Mouse (Mus musculus) ES-CJ7 (cell line): ENCODE results near the gene Slc39a10.
"Not testable (repeated sequence)": the region's sequence is repeated elsewhere in the genome, so short reads cannot be mapped to it uniquely, and the experiment has no call there.

Experiments
- DNase-seq: peaks from one replicate; pipeline ENCODE4 v3.0.0; 2011; ENCODE audit warnings: low read depth, low spot score

Slc39a10 gene

DNA sequence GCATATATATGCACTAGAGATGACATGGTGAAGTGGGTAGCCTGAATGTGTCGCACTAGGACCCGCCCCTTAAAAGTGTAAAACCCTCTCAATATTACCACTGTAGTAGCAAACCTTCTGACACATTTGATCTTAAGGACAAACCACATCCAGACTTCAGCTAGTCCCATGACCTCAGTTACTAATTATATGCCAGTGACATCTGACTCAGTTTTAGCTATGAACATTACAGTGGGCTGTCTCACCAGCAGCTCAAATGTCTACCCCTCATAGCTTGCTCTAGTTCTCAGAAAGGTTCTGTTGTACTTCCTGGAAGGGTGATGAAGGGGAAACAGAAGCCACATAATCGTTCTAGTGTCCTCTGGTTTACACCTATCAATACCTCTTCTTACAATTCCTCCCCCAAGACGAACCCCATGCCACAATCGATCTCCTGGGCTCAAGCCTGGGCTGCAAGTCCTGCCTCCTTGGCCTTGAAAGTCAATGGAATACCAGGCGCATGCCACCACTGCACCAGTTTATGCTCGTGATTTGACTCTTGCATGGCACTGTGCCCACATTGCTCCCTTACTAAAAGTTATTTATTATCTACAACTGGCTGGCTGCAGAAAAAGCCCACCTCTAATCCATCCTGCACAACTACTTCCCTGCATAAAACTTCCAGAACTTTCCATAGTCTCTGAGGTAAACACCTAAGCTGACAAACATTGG is 28.3 kb downstream of the Slc39a10 start:
- DNase-seq: no peak

DNA sequence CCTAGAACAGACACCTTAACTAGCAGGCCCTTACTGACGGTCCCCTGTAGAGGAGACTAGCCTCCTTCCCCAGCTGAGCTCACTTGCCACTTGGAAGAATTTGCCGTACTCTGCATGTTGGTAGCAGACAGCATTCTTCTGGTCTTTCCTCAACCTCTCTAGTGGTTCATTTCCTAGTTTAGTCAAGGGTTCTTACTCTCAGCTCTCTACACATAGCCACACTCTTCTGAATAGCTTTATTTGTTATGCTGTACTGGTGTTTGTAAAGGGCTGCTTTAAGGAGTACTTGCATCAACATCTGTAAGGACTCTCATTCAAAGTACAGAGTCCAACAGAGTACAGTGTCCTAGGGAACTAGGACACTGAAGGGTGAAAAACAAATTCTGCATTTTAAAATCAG is 29.2 kb downstream of the Slc39a10 start:
- peak; percentile 38 for DNase-seq

DNA sequence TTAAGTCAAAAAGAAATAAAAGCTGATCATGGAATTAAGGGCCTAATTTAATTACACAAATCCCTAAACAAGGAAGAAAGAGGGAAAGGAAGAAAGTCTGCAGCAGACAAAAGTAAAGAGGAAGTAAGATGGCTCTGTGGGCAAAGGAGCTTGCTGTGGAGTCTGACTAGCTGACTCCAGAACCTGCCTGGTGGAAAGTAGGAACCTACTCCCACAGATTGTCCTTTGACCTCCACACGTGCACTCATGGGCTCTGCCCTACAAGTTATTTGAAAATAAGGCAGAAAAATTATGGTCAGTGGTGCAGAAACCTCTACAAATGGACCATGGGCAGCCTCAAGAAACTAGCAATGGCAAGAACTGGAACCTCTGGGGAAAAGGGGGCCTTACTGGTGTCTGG is 32.6 kb downstream of the Slc39a10 start:
- no peak for DNase-seq

DNA sequence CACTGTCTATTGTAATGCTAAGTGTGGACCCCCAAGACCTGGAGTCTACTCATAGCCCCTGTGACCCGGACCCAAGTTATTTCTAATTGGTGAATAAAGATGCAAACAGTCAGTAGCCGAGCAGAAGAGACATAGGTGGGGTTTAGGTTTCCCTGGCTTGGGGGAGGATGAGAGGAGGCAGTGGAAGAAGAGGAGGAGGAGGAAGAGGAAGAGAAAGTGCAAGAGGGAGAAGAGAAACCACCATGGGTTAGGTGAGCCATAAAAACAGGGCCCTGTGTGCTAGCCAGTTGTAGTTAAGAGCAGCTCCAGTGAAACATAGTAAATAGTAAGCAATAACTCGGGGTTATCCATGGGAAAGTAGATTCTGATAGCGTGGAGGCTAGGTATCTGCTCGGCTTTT is 34.1 kb downstream of the Slc39a10 start:
- DNase-seq: no peak

DNA sequence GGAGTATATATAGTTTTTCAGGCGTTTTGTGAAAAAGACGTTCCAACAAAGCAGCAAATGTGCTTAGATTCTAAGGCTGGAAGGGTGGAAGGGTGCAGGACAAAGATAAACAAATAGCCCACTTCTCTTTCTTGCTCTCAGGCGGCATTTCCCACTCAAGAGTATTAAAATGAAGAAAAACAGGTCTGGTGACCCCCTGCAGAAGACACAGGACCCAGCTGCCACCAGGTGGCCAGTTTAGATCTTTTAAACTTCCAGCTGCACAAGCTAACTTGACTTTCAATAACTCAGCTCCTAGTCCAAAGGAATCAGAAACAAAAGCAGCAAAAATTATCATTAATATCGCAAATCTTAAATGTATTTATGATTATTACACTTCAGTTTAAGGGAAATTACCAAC is 36.2 kb downstream of the Slc39a10 start:
- no peak for DNase-seq

DNA sequence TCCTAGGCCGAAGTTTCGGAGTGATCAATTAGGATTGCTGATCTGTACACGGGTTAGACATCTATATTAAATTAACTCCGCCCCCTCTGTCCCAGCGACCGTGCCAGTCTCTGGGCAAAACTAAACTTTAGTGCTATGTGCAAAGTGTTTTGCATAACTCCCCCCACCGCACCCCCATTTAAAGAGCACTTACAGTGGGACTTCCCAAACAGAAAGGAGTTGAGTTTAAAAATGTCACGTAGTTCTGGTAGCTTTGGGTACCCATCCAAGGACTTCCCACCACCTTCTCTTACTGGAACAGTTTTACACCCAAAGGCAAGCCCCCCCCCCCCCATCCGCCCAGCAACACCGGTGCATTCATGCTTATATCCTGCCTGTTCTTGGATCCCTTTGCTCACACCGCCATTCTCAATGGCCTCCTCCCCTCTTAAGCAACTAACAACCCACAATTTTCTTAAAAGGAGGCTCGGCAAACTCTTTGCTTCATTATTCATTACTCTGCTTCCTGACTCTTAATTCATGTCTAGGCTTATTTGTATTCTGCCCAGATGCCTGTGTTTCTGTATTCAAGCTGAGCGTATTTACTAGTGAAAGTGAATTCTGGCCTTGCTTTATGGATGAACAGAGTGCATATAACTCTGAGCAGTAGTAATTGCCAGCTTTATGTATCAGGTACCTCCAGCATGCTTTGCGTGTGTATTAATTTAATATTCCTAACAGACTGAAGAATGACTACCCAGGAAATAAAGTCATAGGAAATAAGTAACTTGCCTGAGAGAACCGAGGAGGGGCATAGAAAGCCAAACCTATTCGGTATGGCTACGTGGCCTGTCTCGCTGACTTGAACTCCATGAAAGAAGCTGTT is 38.4 kb downstream of the Slc39a10 start:
- no peak for DNase-seq

DNA sequence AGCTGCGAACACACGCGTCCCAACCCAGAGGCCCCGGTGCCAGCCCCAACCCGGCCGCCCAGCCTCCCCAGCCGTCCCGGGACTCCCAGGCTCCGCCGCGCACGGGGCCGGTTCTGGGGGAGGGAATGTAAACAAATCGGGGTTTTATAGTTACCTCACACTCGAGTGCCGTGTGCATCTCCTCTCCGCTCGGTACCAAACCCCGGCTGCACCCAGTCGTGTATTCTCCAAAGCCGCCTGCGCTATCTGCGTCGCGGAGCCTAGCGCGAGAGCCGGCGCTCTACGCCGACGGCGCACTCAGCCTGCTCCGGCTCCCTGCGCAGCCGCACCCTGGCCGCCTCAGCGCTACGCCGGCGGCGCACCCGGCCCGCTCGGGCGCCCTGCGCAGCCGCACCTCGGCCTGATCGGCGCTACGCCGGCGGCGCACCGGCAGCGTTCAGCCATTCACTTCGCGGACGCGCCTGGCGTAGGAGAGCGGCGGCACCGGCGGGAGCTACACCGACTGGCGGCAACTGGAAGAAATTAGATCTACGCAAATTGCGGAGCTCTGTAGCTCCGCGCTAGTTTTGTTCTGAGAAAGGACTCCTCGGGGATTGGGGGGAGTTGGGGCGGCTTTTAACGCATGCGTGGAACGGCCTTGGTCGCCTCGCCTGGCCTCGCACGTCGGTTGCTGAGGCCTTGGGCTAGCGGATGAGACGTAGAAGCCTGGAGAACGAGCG is 39.2 kb downstream of the Slc39a10 start:
- DNase-seq: peak; percentile 95

DNA sequence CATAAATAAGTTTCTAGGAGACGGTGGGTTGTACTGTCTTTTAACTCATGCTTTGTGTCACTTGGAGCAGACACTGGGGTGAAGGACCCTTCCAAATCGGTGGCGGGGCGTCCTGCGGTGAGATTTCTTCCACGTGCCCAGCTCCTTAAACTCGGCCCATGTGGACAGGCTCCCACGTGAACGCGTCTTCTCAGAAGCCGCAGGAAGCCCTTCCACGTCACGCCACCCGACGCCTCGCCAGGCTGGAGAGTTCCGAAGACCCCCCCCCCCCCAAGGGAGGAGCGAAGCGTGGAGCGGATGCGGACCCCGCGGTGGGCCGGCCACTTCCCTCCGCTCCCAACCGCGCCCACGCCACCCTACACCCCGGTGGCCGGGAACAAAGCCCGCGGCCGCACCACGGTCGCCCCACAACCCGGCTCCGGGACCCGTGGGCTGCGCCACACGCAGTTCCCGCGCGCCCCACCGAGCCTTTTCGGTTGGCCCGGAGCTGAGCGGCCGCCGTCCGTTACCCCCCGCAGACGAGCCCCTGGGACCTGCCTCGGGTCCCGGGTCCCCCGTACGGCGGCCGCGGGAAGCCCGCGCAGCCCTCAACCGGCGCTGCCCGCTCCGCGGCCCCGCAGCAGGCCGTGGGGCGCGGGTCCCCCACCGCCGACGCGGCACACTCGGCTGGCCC is 39.9 kb downstream of the Slc39a10 start:
- peak; percentile 88 for DNase-seq

DNA sequence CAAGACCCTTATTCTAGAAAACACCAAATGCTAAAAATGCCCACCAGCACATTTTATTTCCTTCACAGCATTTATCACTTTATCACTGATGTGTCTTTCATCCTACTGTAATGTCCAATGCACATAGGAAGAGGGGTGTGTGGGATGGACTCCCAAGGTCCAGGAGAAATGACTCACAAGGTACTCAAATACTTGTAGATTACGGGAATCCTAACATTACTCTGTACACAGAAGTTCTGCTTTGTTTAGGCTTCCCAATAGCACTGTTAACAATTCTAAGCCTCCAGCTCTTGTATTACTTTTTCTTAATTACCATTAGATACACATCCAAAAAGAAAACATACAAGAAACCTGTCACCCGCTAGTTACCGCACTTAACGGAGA is 40.4 kb downstream of the Slc39a10 start:
- no peak for DNase-seq

DNA sequence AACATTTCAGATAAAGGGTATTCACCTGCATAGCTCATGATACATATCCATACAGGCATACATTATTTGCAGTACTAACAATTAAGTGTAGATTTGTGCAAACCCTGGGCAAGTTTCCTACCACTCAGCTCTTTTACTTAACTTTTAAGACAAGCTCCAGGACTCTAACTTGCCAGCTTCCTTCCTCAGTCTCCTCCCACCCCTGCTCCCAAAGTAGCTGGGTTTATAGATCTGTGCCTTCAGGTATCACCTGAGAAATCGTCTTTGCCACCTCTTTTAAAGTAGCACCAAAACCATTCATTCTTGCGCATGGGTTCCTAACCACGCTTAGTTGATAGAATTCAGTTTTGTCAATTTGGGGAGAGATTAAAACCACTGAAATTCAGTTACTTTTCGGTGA is 41.1 kb downstream of the Slc39a10 start:
- no peak for DNase-seq

DNA sequence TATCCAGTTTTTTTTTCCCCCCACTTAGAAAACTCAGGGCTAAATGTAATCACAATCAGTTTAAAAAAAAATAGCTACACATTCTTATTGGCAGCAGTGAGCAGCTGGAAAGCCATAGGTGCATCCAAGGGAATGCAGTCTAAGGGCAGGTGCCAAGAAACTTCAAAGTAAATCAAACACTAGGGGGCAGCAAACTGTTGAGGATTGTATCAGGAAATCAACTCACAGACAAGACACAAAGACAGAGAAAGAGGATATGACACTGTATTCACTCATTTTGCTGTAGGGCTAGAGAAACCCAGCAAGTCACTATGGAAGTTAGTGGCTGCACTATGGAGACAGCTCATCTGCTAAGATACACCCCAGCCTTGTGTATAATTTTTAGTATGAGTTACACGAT is 42.9 kb downstream of the Slc39a10 start:
- peak; percentile 92 for DNase-seq

DNA sequence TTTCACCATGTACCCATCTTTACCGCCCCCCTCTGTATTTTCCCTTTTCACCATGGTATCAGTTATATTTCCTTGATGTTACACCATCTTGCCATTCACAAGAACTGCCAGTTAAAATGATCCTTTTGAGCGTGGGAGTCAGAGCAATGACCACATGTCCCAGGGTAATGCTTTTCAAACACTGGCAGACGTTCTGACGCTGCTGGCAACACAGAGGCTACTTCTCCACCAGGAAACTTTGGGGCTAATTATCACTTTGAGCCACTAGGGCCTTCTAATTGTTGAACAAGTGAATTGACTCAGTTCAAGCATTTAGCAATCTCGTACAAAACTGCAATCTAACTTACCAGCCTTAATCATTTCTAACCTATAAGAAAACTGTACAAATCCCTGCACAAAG is 47.4 kb downstream of the Slc39a10 start:
- DNase-seq: no peak

DNA sequence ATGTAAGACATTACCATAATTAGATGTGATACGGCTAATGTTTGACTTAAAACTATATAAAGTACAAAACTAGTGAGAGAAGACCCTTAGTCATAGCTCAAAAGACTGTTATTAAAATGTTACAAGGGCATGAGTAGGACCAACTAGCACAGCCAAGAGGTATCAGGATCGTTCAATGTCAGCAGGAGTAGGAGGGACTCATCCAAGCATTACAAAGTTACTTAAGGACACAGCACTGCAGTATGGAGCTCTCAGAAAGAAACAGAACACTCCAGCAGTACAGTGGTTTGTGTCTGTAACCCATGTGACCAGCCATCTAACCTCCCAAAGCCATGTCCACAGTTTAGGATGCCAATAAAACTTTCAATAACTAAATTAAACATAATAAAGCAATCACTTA is 48.4 kb downstream of the Slc39a10 start:
- no peak for DNase-seq

DNA sequence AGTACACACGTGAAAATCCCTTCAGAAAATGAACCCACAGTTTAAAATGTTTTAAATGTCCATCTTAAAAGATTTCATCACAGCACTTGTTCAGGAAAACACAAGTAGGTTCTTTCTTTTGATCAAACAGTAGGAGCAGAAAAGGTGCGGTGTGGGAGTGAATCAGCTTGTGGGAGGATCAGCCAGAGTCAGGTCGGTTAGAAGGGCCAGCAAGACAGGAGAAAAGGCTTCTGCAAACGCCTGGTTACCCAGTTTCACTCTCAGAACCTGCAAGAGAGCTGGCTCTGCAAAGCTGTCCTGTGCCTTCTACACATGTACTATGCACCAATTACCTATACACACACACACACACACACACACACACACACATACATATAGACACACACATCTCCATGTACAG is 49.2 kb downstream of the Slc39a10 start:
- DNase-seq: no peak

DNA sequence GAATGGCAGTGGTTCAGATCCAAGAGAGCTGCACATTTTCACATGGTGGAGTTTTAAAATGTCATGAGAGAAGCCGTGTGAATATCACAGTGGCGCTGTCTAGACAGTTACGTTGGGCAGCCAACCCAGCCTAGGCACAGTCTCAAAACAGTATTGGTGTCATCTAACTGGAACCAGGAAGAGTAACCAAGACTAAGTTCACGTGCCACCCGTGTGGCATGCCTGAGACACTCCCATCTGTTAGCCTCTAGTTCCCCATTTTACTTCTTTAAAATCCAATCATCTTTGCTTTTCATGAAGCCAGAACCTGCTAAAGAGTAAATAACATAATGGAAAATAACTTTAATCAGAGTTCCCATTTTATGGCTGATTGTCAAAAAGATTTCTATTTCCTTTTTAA is 60.7 kb downstream of the Slc39a10 start:
- no peak for DNase-seq

DNA sequence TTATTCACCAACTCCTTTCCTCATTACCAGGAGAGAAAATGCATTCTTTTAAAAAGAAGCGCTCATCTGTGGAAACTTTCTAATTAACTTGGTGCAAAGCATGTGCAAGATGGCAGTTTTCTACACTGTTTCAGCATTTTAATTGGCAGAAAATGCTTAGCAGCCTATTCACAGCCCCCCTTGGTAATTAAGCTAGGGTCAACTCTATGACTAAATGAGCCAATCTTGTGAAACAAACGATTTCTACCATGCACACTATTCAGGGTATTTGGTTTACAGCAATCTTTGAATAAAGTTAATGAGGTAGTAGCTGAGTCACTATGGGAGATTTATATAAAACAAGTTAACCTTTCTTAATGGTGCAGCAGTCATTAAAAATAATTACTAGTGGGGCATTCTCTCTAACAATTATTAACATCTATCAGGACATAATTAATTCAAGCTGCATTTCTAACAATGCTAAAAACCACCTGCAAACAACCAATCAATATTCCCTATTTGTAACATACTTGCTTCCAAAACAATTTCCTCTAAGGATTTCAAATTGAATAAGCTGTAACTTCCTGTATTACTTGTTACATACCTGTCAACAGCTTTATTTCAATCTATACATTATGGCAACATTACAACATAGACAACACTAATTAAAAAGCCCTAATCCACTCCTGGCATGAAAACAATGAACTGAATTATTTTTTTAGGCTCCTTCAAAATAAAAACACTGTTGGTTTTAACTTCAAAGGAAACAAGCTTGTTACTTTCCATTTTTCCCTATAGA is 62.4 kb downstream of the Slc39a10 start:
- DNase-seq: no peak

DNA sequence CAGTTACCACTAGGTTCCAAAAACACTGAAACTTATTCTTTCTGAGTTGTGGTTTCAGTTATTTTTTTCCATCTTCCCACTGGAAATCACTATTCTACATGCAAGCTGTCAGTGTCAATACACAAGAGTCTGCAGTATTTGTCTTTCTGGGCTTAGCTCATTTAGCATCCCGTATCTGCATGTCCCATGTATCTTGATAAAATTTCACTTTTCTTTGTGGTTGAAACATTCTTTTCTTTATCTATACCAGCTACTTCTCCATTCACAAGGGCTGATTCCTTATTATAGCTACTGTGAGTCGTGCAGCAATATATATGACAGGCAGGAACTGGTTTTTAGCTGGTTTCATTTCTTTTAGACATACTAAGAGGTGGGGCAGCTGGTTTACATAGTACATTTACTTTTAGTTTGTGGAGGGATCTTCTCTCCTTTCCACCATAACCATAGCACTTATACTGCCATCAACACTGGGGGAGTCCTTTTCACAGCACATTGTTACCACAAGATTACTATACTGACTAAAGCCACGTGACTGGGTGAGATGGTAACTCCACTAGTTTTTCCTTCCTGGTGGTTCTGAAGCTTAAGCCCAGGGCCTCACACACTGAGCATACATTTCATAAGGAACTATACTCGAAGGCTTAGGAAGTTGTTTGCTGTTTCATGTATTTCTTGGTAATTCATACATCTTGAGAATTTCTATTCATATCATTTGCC is 70.2 kb downstream of the Slc39a10 start:
- no peak for DNase-seq

DNA sequence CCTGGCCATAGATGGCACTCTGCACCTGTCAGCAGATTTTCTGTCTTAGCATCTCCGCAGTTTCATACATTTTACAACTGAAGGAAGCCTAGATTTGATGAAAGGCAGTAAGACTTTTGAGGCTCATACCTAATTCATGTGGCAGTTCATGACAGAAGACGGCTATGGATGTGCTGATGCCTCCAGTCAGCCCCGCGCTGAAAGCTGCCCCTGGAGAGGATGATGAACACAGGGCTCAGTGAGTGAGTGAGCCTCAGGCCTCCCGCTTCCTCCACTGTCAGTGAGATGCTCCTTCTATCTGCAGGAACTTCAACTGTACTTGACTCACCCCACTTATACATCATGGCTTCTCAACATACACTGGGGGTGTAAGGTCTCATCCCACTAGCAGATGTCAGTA is 74.7 kb downstream of the Slc39a10 start:
- DNase-seq: no peak

DNA sequence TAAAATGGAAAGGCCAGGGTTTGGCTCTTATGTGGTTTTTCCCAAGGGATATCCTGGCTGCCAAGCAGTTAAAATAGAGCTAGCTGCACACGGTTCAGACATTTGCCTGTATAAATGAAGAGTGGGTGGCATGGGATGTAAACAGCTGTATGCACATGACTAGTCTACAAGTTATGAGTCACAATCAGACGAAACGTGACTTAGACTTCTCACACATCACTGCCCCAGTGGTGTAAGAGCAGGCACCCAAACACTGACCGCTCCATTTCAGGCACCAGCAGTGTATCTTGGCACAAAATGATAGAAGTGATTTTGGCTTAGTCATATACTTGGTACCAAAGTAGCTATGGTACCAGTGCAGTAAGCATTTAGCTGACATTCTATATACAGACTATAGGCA is 84.0 kb downstream of the Slc39a10 start:
- DNase-seq: not testable (repeated sequence)

DNA sequence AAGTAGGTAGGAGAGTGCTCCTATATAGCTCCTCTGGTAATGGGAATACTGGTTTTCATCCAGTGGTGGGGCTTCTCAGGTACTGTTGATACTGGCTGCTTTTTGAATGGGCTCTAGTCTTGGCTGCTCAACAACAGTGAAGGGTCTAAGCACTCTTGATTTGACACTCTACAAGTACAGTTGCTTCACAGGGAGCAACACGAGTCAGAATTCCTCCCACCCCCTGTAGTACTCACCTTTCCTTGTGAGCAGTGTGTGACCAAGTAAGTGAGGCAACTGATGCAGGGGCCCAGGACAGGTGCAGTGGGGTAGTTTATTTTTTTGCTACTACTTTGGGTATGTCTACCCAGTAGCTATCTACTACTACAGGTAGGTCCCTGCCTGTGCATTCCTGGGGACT is 87.6 kb downstream of the Slc39a10 start:
- DNase-seq: no peak

DNA sequence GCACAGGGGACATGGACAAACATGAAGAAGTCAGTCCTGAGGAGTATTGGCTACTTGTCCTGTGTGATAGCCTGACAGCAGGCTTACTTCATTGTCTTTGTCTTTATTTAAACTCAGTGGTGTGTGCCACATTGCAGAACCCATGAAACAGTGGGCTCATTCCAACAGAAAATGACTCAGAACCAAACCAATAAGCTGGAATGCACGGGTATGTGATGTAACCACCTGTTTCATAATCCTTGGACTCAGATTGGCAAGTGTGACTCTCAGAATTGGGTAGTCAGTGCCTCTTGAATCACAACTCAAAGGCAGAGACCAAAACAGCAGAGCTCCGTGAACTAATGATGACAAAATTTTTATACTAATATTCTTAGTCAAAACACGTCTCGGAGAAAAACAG is 110.4 kb downstream of the Slc39a10 start:
- DNase-seq: not testable (repeated sequence)
